Mouse (Mus musculus): Measurements from ENCODE around the gene Baz2a.

DNA sequence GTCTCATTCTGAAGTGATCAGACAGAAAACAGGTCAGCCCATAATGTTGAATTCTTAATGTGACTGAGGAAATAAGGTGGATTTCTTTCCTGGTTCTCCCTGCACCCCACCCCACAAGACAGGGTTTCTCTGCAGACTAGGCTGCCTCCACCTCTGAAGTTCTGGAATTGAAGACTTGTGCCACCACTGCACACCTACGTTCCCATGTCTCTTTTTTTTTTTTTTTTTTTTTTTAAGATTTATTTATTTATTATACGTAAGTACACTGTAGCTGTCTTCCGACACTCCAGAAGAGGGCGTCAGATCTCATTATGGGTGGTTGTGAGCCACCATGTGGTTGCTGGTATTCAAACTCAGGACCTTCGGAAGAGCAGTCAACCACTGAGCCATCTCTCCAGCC, 25.3 kb upstream of the Baz2a start:
- no peak for TF ChIP-seq POLR2A (IDR thresholded peaks at IDR 0.05; ENCODE audit: insufficient read depth, low read depth, low read length)
- TF ChIP-seq CTCF (IDR thresholded peaks at IDR 0.05; ENCODE audit: insufficient read depth, low read depth, low read length): no peak

Measured in olfactory bulb, adult 2 months (tissue).